Mouse (Mus musculus) CD4-positive, CD25-positive, alpha-beta regulatory T cell, adult 4 months (primary cell): ENCODE results near the gene Eral1. TPM values are rescaled to one million over a fixed set of nuclear protein-coding genes. Genes with fewer than 3 reads are reported as not detected.

Source experiments
- ATAC-seq: one replicate; pipeline ENCODE4 v1.8.0; 2017
- polyA plus RNA-seq, 2 experiments: library from polyadenylated mRNA; unstranded; fragments of 100-300 nt; shearing (Covaris generic); gene quantifications; one replicate each; pipeline ENCODE4 v1.2.1; 2017

The Eral1 gene
- polyA plus RNA-seq, 2 experiments from 2014 or later = 39.9 to 61.8 TPM

DNA sequence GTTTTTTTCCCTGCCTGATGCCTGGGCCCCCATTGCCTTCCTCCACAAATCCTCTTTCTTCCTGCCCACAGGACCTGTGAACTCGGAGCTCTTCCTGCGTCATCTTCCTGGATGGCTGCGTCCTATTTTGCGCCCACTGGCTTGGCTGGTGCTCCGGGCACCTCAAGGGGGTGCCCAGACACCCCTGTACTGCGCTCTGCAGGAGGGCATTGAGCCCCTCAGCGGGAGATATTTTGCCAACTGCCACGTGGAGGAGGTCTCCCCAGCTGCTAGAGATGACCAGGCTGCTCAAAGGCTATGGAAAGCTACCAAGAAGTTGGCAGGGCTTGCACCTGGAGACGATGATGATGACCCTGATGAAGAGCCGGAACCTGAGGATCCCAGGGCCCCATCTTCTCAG, 43.4 kb downstream of the Eral1 start:
- ATAC-seq = no peak

DNA sequence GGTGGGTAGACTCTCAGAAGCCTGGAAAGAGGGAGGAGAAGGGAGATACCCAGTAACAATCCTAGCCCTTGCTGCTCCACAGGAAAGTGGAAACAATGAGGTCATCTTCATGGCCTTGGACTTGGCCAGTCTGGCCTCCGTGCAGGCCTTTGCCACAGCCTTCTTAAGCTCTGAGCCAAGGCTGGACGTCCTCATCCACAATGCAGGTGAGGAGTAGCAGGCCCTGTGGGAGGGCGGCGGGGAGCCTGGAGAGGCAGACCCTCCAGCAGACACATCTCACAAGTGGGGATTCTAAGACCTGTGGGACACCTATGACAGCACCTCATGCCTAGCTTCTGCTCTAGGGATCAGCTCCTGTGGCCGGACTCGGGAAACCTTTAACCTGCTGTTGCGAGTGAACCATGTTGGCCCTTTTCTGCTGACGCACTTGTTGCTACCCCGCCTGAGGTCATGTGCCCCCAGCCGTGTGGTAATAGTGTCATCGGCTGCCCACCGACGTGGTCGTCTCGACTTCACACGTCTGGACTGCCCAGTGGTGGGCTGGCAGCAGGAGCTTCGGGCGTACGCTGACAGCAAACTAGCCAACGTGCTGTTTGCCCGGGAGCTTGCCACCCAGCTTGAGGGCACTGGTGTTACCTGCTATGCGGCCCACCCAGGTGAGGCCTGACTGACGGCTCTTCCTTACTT, 46.1 kb downstream of the Eral1 start:
- ATAC-seq = no peak

DNA sequence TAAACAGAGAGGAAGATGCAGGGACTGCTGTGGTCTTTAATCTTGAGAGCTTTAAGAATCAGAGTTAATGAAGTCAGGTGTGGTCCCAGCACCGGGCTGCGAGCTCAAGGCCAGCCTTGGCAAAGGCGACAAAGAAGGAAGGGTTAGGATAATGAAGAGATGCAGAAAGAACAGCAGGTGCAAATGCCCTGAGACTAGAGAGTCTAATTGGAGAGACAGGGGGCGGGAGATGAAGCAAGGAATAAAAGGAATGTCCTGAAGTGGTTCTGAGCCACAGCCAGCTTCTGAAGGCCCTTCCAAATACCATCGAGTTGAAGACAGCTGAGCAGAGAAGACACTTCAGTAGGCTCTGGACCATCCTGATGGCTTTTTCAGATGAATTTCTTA, 47.4 kb downstream of the Eral1 start:
- ATAC-seq = no peak

DNA sequence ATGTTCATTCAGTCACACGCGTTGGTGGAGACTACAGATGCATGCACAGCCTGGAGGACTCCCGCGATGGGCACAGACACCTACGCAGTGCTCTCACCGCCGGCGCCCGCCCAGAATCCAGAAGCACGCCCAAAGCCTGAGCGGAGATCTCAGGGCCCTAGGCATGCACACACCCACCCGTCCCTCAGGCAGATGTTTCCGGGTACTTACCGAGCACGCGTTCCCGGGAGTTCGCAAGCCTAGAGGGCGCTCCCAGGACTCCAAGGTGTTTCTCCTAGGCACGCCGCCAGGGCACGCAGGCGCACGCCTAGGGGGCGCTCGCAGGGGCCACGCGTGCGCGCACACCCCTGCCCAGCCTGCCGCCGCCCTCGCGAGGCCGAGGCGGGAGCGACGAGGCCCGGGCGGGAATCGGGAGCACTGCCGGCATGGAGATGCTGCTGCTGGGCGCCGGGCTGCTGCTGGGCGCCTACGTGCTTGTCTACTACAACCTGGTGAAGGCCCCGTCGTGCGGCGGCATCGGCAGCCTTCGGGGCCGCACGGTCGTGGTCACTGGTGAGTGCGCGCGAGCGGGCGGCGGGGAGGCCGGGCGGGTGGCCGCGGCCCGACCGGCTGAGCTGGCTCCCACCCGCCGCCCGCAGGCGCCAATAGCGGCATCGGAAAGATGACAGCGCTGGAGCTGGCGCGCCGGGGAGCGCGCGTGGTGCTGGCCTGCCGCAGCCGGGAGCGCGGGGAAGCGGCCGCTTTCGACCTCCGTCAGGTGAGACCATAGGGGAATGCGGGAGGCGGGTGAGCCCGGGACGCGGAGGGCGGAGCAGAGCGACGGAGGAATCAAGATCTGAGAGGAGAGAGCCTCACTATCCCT, 48.0 kb downstream of the Eral1 start, which contains the start of gene Dhrs13:
Dhrs13 (plus strand) TSS at position 334 of the 862 bp plus-strand sequence.
- ATAC-seq = peak; percentile 88

DNA sequence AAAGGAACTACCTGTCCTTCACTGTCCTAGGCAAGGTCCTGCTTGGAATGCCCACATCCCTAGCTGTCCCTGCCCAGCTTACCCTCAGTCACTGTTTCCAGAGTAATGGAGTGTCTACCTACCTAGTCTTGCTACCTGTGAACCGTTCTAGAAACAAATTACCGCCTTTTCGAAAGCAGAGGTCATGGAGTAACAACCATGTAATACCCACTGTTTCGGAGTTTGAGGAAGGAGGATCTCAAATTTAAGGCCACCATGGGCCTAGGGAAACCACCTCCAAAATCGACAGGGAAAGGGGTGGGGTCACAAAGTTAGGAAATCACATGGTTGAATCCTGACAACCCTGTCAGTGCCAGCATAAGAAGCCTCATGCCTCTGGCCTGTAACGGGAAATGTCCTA, 48.8 kb downstream of the Eral1 start:
- ATAC-seq = no peak

DNA sequence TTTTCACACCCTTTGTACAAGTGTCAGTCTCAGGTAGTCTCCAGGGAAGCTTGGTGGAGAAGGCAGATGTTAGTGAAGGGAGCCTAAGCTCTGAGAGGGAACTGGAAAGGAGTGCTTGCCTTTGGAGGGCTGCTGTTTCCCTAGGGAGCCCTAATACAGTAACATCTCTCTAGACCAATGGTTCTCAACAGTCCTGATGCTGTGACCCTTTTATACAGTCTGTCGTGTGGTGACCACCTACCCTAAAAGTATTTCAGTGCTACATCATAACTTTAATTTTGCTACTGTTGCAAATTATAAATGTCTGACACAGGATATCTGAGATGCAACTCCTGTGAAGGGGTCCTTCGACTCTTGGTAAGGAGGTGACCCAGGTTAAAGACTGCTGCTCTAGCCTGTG, 49.6 kb downstream of the Eral1 start:
- ATAC-seq = no peak

DNA sequence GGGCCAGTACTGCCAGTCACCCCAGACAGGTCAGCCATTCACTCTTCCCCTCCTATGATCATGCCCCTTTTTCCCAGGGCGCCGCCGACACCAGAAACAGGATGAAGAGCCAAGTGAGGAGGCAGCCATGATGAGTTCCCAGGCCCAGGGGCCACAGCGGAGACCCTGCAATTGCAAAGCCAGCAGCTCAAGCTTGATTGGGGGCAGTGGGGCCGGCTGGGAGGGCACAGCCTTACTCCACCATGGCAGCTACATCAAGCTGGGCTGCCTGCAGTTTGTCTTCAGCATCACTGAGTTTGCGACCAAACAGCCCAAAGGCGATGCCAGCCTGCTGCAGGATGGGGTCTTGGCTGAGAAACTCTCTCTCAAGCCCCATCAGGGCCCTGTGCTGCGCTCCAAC, 50.9 kb downstream of the Eral1 start:
- ATAC-seq = no peak

DNA sequence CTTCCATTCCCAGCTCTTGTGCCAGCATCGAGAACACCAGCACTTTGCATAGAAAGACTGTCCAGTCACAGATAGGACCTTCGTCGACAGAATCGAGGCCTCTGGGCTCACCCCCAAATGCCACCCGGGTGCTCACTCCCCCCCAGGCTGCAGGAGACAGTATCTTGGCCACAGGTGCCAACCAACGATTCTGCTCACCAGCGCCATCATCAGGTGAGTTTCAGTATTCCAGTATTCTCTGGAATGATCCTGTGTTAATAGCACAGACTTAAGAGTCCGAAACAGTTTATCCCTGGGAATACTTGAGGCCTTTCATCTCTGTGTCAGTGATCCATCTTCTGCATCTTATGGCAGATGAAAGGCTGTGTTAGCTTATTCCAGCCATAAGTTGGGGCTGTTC, 56.6 kb downstream of the Eral1 start:
- ATAC-seq = no peak

Other genes starting within 250 kb of the Eral1 start
- gene Pipox, start 186.3 kb downstream of the Eral1 start, polyA plus RNA-seq = 1 to 10 TPM in 1 of 2 experiments, under 1 TPM in 1; 0.19 to 2.2 TPM
- not detected for gene Sez6, start 149.6 kb downstream of the Eral1 start, polyA plus RNA-seq
- gene Phf12, start 97.6 kb downstream of the Eral1 start, polyA plus RNA-seq = 10 to 100 TPM; 28.5 to 31.9 TPM
- 1 to 10 TPM; 1.0 to 2.5 TPM for gene Dhrs13, start 48.1 kb downstream of the Eral1 start, polyA plus RNA-seq
- gene Flot2, start 42.5 kb downstream of the Eral1 start, polyA plus RNA-seq = 10 to 100 TPM; 20.2 to 26.1 TPM
- gene Fam222b, start 14.3 kb upstream of the Eral1 start, polyA plus RNA-seq = 10 to 100 TPM; 11.0 to 14.9 TPM
- gene Traf4, start 85.2 kb upstream of the Eral1 start, polyA plus RNA-seq = 1 to 10 TPM; 3.3 to 6.7 TPM
- 10 to 100 TPM; 10.4 to 12.2 TPM for gene Nek8, start 96.3 kb upstream of the Eral1 start, polyA plus RNA-seq
- gene Tlcd1, start 96.3 kb upstream of the Eral1 start, polyA plus RNA-seq = 1 to 10 TPM; 2.9 to 3.6 TPM
- gene Rpl23a, start 103.2 kb upstream of the Eral1 start, polyA plus RNA-seq = 1,000 to 10,000 TPM; 3,408 to 3,991 TPM
- gene Rab34, start 108.0 kb upstream of the Eral1 start, polyA plus RNA-seq = not detected
- gene Proca1, start 113.0 kb upstream of the Eral1 start, polyA plus RNA-seq = 1 to 10 TPM; 2.2 to 6.0 TPM
- gene Sdf2, start 165.4 kb upstream of the Eral1 start, polyA plus RNA-seq = 100 to 1,000 TPM in 1 of 2 experiments, 10 to 100 TPM in 1; 95.5 to 102 TPM
- gene Supt6, start 165.6 kb upstream of the Eral1 start, polyA plus RNA-seq = 10 to 100 TPM; 18.2 to 32.4 TPM
- 10 to 100 TPM; 34.2 to 48.1 TPM for gene 2610507B11Rik, start 181.4 kb upstream of the Eral1 start, polyA plus RNA-seq
- under 1 TPM in 1 of 2 experiments, not detected in 1; 0.63 TPM for gene BC030499, start 210.5 kb upstream of the Eral1 start, polyA plus RNA-seq
- gene Spag5, start 221.1 kb upstream of the Eral1 start, polyA plus RNA-seq = 1 to 10 TPM; 2.8 to 4.3 TPM
- 10 to 100 TPM; 10.9 to 14.9 TPM for gene Aldoc, start 242.6 kb upstream of the Eral1 start, polyA plus RNA-seq
- 100 to 1,000 TPM in 1 of 2 experiments, 10 to 100 TPM in 1; 64.1 to 119 TPM for gene Pigs, start 248.0 kb upstream of the Eral1 start, polyA plus RNA-seq